Mouse (Mus musculus): ENCODE measurements around the gene Smco3. TPM values are rescaled to one million over a fixed set of nuclear protein-coding genes. Genes with fewer than 3 reads are reported as not detected.

Smco3 gene
- 0.96 and 1.1 TPM in 2 replicates for polyA plus RNA-seq (2015; fragmentation: Nextera tagmentation; extraction: Ambion mirVana)

DNA sequence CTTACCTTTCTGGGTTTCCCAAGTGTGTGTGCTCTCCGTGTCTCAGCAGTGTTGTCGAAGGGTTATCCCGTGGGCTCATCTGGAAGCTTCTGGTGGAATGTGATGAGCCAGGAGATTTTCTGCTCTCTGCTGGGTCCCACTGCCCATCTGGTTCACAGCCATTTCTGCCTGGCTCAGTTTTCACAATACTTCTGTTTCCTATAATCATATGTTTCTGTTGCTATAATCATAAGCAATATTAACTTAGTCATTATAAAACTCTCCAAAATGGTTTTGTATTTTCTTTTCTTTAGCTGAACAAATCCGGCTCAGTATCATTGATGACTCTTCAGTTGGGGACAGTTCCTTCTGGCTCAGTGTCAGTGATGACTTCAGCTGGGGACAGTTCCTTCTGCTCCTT lies at the start of gene Smco3:
Gene Smco3, minus strand, starts transcription at position 101 of the 400 bp plus-strand sequence.

DNA sequence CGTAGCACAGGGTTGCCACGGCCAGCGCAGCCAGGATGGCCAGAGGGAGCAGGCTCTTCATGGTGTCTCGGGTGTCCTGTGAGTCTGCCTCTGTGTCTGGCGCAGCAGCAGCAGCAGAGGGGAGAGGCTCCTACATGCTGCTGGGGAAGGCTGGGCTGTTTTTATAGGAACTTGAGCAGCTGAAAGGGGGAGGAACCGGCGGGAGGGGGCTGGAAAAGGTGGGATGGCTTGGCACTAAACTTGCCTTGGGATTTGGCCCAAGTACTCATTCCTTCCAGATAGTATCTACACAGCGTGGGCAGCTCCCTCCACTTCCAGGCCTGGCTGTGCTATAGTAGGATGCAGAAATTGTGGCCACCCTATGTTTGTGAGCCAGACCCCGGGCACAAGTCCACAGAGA lies 40.4 kb upstream of the Smco3 start, which contains the start of gene Mgp:
Gene Mgp, minus strand, starts transcription at position 154 of the 400 bp plus-strand sequence.

DNA sequence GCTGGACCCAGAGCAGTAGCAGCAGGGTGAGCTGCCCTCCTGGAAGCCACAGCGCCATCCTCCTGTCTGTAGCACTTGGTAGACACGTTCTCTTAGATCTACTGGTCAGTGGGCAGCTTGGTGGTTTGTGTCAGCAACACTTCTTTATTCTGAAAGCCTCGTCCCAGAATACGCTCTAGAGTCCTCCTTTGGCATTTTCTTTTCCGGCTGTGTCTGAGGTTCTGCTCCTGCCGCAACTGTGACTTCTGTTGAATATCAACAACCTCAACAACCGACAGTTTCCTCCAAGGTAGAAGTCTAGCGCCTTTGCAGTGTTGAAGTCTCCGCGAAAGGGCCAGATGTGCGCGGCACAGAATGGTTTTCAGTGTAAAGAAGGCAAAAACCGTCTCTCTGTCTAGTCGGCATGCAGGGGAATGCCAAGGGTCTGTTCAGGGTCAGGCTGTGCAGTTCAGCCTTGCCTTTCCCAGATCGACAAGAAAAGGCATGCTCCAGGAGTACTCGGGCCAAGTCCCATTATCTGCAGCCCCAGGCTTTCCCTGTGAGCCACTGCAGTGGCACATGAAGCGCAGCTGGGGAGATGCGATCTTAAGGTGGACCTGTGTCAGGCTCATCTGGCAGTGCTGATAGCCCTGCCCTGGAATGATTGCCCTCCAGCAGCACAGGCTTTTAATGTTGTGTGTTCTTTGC lies 22.1 kb upstream of the Smco3 start, which contains the start of gene Art4:
Gene Art4, minus strand, starts transcription at position 548 of the 687 bp plus-strand sequence.

DNA sequence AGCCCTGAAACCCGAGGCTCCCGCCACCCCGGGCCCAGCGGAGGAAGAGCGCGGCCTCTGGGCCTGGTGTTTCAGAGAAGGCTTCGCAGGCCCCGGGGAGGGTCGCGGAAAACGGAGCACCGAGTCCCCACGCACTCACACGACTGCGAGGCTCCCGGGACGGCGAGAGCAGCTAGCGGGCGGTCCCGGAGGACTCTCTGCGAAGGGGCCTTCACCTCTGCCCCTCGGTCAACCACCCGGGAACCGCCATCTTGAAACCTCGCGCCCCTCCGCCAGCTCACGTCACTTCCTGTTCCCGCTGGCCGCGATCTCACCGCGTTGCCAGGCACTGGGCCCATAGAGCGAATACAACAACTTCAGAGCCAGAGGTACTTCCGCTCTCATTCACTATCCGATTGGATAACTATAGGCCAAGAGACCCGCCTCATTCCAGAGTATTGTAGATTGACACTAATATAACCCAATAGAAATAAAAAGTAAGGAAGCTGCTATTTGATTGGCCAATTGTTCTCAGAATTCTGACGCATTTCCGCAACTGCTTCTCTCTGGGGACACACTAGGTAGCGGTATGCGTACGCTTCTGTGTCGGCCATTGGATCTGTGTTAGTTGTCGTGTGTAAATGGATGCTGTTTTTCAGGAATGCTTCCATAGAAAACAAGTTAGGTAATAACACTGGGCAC lies 7.2 kb downstream of the Smco3 start, which contains the start of gene Wbp11:
Gene Wbp11, minus strand, starts transcription at position 353 of the 681 bp plus-strand sequence.

DNA sequence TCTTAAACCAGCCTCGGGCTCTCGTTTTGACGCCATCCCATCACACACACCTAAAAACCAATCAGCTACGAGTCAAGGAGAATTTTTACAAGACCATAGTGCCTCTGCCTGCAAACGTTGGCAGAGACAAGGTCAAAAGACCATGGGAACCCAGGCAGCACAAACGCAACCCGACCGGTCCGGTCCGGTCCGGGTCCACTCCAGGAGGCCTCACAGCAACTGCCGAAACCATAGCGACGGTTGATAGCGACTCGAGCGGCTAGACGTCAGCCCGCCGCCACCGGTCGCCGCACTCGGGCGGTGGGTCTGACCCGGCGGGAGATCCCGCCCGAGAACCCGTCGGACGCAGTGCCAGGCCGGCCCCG lies 7.8 kb downstream of the Smco3 start, which contains the start of gene BC049715:
Gene BC049715, plus strand, starts transcription at position 111 of the 365 bp plus-strand sequence.

DNA sequence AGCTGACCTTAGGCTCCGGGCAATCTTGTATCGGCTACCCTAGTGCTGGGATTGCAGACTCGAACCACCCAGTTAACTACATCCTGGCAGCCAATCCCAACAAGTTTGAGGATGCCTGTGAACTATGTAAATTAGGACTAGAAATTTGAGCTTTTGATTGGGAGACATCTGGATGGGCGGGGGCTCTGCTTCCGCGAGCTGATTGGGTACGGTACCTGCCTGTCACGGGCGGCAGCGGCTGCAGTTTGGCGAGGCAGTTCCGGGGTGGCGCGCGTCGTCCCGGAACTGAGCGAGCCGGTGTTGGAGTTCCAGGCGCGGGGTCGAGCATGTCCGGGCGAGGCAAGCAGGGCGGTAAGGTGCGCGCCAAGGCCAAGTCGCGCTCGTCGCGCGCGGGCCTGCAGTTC lies 27.2 kb downstream of the Smco3 start, which contains the start of gene H2afj:
Gene H2afj, plus strand, starts transcription at position 231 of the 404 bp plus-strand sequence.

DNA sequence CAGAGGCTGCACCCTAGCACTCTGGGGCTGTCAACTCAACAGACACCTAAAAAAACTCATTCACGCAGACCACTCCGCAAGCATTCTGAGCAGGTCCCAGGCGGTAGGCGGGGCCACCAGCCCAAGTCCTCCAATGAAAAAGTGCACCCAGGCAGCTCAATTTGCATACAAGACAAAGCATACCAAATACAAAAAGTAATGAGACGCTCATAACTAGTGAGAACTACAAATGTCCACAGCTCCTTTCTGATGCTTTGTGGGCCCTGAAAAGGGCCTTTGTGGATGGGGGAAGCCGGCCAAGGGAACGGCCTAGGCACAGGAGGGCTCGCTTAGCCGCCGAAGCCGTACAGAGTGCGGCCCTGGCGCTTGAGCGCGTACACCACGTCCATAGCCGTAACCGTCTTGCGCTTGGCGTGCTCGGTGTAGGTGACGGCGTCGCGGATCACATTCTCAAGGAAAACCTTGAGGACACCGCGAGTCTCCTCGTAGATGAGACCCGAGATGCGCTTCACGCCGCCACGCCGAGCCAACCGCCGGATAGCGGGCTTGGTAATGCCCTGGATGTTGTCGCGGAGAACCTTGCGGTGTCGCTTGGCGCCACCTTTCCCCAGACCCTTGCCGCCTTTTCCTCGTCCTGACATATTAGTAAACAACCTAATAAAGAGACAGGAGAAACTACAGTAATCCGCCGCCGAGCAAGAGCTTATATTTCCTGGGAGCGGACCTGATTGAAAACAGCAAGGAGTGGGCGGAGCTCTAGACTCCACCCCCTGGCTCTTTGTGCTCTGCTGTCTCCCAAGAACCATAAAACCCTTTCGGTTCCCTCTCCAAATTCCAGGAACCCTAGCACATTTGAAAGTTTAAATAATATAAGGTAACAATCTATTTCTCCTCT lies 31.3 kb downstream of the Smco3 start, which contains the start of gene Hist4h4:
Gene Hist4h4, minus strand, starts transcription at position 677 of the 895 bp plus-strand sequence.

DNA sequence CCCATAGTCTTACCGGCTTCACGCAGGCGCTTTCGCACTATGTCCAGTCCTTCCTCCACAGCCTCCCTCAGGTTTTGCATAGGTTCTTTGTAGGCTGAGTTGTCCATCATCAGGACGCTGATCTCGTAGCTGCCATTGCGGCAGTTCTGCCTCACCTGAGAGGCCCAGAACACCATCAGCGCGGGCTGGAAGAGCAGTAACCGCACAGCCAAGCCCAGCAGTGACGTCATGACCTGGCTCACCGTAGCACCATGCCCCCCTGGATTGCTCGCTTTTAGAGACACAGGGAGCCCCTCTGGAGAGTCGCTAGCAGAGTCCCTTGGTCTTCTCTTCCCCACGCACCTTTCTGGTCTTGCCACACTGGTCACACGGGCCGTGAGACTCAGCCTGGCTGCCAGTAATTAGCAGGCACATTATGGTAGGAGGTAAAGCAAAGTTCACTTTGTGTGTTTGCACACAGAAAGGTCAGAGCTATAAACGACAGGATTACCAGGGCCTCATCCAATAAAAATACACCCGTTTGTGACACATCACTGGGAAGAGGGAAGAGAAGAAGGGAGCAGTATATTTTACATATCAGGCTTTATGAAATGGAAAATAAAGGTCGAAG lies 53.8 kb downstream of the Smco3 start, which contains the start of gene Gucy2c:
Gene Gucy2c, minus strand, starts transcription at position 389 of the 610 bp plus-strand sequence.

Small RNA genes lying within 50 kb of the gene (microRNA-seq; reads per million reads assigned to microRNA genes)
- gene Gm44364: 0 reads per million in 2 experiments

Other genes with a start within 250 kb of the Smco3 start
- gene Plbd1, start 173.5 kb downstream of the Smco3 start, polyA plus RNA-seq (2015; fragmentation: Nextera tagmentation; extraction: Ambion mirVana): 16.5 and 26.2 TPM in 2 replicates
- not detected in 2 replicates for gene Gucy2c, start 53.7 kb downstream of the Smco3 start, polyA plus RNA-seq (2015; fragmentation: Nextera tagmentation; extraction: Ambion mirVana)
- 0.26 and 0.28 TPM in 2 replicates for gene Hist4h4, start 31.0 kb downstream of the Smco3 start, polyA plus RNA-seq (2015; fragmentation: Nextera tagmentation; extraction: Ambion mirVana)
- gene H2afj, start 27.2 kb downstream of the Smco3 start, polyA plus RNA-seq (2015; fragmentation: Nextera tagmentation; extraction: Ambion mirVana): 38.7 and 55.9 TPM in 2 replicates
- 0.50 and 0.60 TPM in 2 replicates for gene BC049715, start 7.8 kb downstream of the Smco3 start, polyA plus RNA-seq (2015; fragmentation: Nextera tagmentation; extraction: Ambion mirVana)
- 53.0 and 56.4 TPM in 2 replicates for gene Wbp11, start 7.2 kb downstream of the Smco3 start, polyA plus RNA-seq (2015; fragmentation: Nextera tagmentation; extraction: Ambion mirVana)
- gene Art4, start 22.3 kb upstream of the Smco3 start, polyA plus RNA-seq (2015; fragmentation: Nextera tagmentation; extraction: Ambion mirVana): 0.30 and 0.36 TPM in 2 replicates
- 124 and 127 TPM in 2 replicates for gene Mgp, start 40.4 kb upstream of the Smco3 start, polyA plus RNA-seq (2015; fragmentation: Nextera tagmentation; extraction: Ambion mirVana)
- 0.50 and 0.55 TPM in 2 replicates for gene Erp27, start 86.7 kb upstream of the Smco3 start, polyA plus RNA-seq (2015; fragmentation: Nextera tagmentation; extraction: Ambion mirVana)
- not detected in 2 replicates for gene Pde6h, start 88.4 kb upstream of the Smco3 start, polyA plus RNA-seq (2015; fragmentation: Nextera tagmentation; extraction: Ambion mirVana)
- gene Arhgdib, start 106.4 kb upstream of the Smco3 start, polyA plus RNA-seq (2015; fragmentation: Nextera tagmentation; extraction: Ambion mirVana): 47.1 and 65.8 TPM in 2 replicates

All from skeletal muscle tissue, postnatal 0 days (tissue).